Mouse (Mus musculus) thymus, adult 2 months (tissue): ENCODE measurements around the gene Gna12. TPM values are rescaled to one million over a fixed set of nuclear protein-coding genes. Genes with fewer than 3 reads are reported as not detected.

Source experiments
- DNase-seq: peaks from one replicate; pipeline ENCODE4 v3.0.0; 2021
- H3K27ac ChIP-seq: fragments of 200-500 bp; 2 replicates; pipeline ENCODE4 v1.5.1; 2012; ENCODE audit warnings: low read length, control low read depth; ENCODE audit not compliant: control insufficient read depth, insufficient read depth
- H3K27me3 ChIP-seq: fragments of 200-500 bp; 2 replicates; pipeline ENCODE4 v1.6.1; 2012; ENCODE audit warnings: mild to moderate bottlenecking, low read length, moderate library complexity, mixed read lengths; ENCODE audit not compliant: control insufficient read depth, insufficient read depth
- H3K36me3 ChIP-seq: fragments of 200-500 bp; 2 replicates; pipeline ENCODE4 v1.6.1; 2012; ENCODE audit warnings: mild to moderate bottlenecking, low read length, moderate library complexity; ENCODE audit not compliant: control insufficient read depth, insufficient read depth
- H3K4me1 ChIP-seq: fragments of 200-500 bp; replicated peaks from 2 replicates; pipeline ENCODE4 v1.6.1; 2012; ENCODE audit warnings: low read length; ENCODE audit not compliant: control insufficient read depth, insufficient read depth
- H3K4me3 ChIP-seq: fragments of 200-500 bp; 2 replicates; pipeline ENCODE4 v1.5.1; 2012; ENCODE audit warnings: mild to moderate bottlenecking, low read length, control low read depth, moderate library complexity; ENCODE audit not compliant: control insufficient read depth, insufficient read depth
- CTCF ChIP-seq: fragments of 200-500 bp; IDR thresholded peaks from 2 replicates; pipeline ENCODE4 v1.5.1; 2012; ENCODE audit warnings: mild to moderate bottlenecking, control low read depth, low read length, moderate library complexity, borderline replicate concordance; ENCODE audit not compliant: control insufficient read depth, poor library complexity, insufficient read depth; ENCODE audit errors: extremely low read depth
- POLR2A ChIP-seq: fragments of 200-500 bp; IDR thresholded peaks from 2 replicates; pipeline ENCODE4 v1.6.1; 2012; ENCODE audit warnings: mild to moderate bottlenecking, low read length, control low read depth, moderate library complexity; ENCODE audit not compliant: control insufficient read depth, poor library complexity, insufficient read depth; ENCODE audit errors: extremely low read depth
- WGBS: fragments of 180-500 bp; shearing (Covaris S2); methylation state at CpG from one replicate; pipeline ENCODE4 v1.1.7; 2018; 5-methylcytosine and 5-hydroxymethylcytosine counted together
- polyA plus RNA-seq: library from polyadenylated mRNA; depleted of rRNA; stranded (reverse); fragments of >200 nt; gene quantifications from 2 replicates; pipeline ENCODE4 v1.2.3, GENCODE M21; 2012

The Gna12 gene
- polyA plus RNA-seq, 1 experiment: 69.0 TPM

- Histone ChIP-seq H3K36me3 (no peaks in the 10 kb centered on the region), H3K4me1 (peaks cover 16% of the 10 kb centered on the region), H3K27ac (no peak overlapping the region), H3K27me3 (no peaks in the 10 kb centered on the region), H3K4me3 (no peak overlapping the region)
- TF ChIP-seq POLR2A (no peak), CTCF (no peak)
- no peak for DNase-seq
- WGBS: 89% methylated on average over 6 of the region's 6 CpGs
These were observed 29.8 kb downstream of the Gna12 start for GRCm38 (mm10) chr5:140800288-140800923.

- TF ChIP-seq CTCF (no peak), POLR2A (no peak)
- no peak for DNase-seq
- Histone ChIP-seq H3K27me3 (no peaks in the 10 kb centered on the region), H3K27ac (no peak overlapping the region), H3K4me3 (no peak overlapping the region), H3K4me1 (peaks cover 16% of the 10 kb centered on the region), H3K36me3 (no peaks in the 10 kb centered on the region)
- WGBS: 29% methylated on average over 2 of the region's 2 CpGs
These were observed 31.0 kb downstream of the Gna12 start for GRCm38 (mm10) chr5:140799190-140799589.

GRCm38 (mm10) chr5:140798775-140799174, 31.5 kb downstream of the Gna12 start:
- DNase-seq: no peak
- no peak for TF ChIP-seq POLR2A
- TF ChIP-seq CTCF: no peak
- Histone ChIP-seq H3K27ac (no peak overlapping the region), H3K36me3 (no peaks in the 10 kb centered on the region), H3K4me1 (peaks cover 16% of the 10 kb centered on the region), H3K27me3 (no peaks in the 10 kb centered on the region), H3K4me3 (no peak overlapping the region)
- WGBS: 20% methylated on average over 5 of the region's 5 CpGs

GRCm38 (mm10) chr5:140798158-140798557, 32.1 kb downstream of the Gna12 start:
- H3K27ac ChIP-seq: no peak overlapping the region
- H3K27me3 ChIP-seq: no peaks in the 10 kb centered on the region
- no peak overlapping the region for H3K4me3 ChIP-seq
- no peaks in the 10 kb centered on the region for H3K36me3 ChIP-seq
- no peak for DNase-seq
- H3K4me1 ChIP-seq: peaks cover 16% of the 10 kb centered on the region
- WGBS: 81% methylated on average over 7 of the region's 7 CpGs
- TF ChIP-seq POLR2A: no peak
- no peak for TF ChIP-seq CTCF

GRCm38 (mm10) chr5:140796051-140796450, 34.2 kb downstream of the Gna12 start:
- H3K27ac ChIP-seq: no peak overlapping the region
- no peaks in the 10 kb centered on the region for H3K27me3 ChIP-seq
- 96% methylated on average over 3 of the region's 3 CpGs for WGBS
- TF ChIP-seq POLR2A: no peak
- no peak for TF ChIP-seq CTCF
- peaks cover 18% of the 10 kb centered on the region for H3K4me1 ChIP-seq
- H3K4me3 ChIP-seq: no peak overlapping the region
- DNase-seq: no peak
- no peaks in the 10 kb centered on the region for H3K36me3 ChIP-seq

- Histone ChIP-seq H3K36me3 (no peaks in the 10 kb centered on the region), H3K27ac (no peak overlapping the region), H3K27me3 (no peaks in the 10 kb centered on the region), H3K4me3 (no peak overlapping the region), H3K4me1 (peaks cover 22% of the 10 kb centered on the region)
- no peak for DNase-seq
- WGBS: 74% methylated on average over 2 of the region's 2 CpGs
- TF ChIP-seq CTCF (no peak), POLR2A (no peak)
These were observed 35.1 kb downstream of the Gna12 start for GRCm38 (mm10) chr5:140795176-140795575.

- TF ChIP-seq POLR2A (no peak), CTCF (no peak)
- H3K4me3 ChIP-seq: no peak overlapping the region
- no peak overlapping the region for H3K27ac ChIP-seq
- H3K27me3 ChIP-seq: no peaks in the 10 kb centered on the region
- 87% methylated on average over 3 of the region's 3 CpGs for WGBS
- H3K4me1 ChIP-seq: peaks cover 22% of the 10 kb centered on the region
- no peaks in the 10 kb centered on the region for H3K36me3 ChIP-seq
- DNase-seq: no peak
These were observed 35.5 kb downstream of the Gna12 start for GRCm38 (mm10) chr5:140794753-140795152.
